Mouse (Mus musculus): Measurements from ENCODE around the gene Zfp583. TPM values are rescaled to one million over a fixed set of nuclear protein-coding genes. Genes with fewer than 3 reads are reported as not detected.
"Not testable (repeated sequence)": the region's sequence is repeated elsewhere in the genome, so short reads cannot be mapped to it uniquely, and the experiment has no call there.

The Zfp583 gene
- polyA plus RNA-seq (2012), result 0.02 TPM in 1 of 2 replicates, not detected in the other

DNA sequence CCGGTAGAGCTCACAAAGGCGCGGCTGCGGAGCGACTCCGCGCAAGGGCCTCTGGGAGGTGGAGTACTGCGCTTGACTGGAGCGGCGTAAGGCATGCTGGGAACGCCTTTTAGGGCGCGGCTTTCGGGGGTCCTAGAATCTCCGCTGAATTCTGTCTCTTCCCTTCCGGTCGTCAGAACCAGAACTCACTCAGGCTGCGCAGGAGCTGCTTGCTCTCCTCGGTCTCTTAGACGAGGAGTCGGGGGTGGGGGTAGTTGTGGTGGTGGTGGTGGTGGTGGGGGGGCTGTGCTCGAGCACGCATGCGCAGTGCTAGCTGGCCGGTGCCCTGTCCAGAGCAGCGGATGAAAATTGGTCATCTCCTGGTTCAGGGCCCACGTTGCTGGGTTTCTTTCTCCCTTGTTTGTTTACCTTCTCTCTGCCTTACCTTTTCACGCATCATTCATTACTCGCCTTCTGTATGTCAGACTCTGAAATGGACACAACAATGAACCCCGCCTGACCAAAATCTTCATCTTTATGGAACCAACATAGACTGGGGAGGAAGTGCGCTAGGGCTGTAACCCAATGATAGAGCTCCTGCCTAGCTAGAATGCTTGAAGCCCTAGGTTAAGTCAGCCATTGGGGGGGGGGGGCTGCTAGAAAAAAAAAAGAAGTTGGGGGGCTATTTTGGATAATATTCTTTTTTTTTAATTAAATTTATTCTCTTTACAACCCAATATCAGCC lies at the start of gene Zfp583:
Zfp583 (minus strand) TSS at position 53 of the 724 bp plus-strand sequence.
- Histone ChIP-seq H3K4me3 (replicated peaks) (peak within 1 kb of the TSS; percentile 67), H3K9me3 (ENCODE audit: control insufficient read depth, low read length) (no peaks in the 10 kb centered on the region)
- TF ChIP-seq TAL1 (IDR thresholded peaks at IDR 0.05; ENCODE audit: low read length), result no peak
- TF ChIP-seq GATA1 (IDR thresholded peaks at IDR 0.05; ENCODE audit: low read length), result no peak

GRCm38 (mm10) chr7:6378441-6378840 lies 47.4 kb upstream of the Zfp583 start:
- H3K4me3 ChIP-seq (replicated peaks), result no peak overlapping the region
- TF ChIP-seq GATA1 (IDR thresholded peaks at IDR 0.05; ENCODE audit: low read length) (no peak), TAL1 (IDR thresholded peaks at IDR 0.05; ENCODE audit: low read length) (no peak)
- H3K27me3 ChIP-seq (ENCODE audit: control insufficient read depth), result peaks cover 3% of the 10 kb centered on the region; the same call in 1 of the 2 replicates
- H3K4me1 ChIP-seq (ENCODE audit: control insufficient read depth), result peaks cover 17% of the 10 kb centered on the region
- no peaks in the 10 kb centered on the region for H3K9me3 ChIP-seq (ENCODE audit: control insufficient read depth, low read length)
- peaks cover 6% of the 10 kb centered on the region; the same call in 1 of the 2 replicates for H3K36me3 ChIP-seq (ENCODE audit: control insufficient read depth)

More for the DNA sequence above, at the start of gene Zfp583:
- H3K27me3 ChIP-seq (ENCODE audit: control insufficient read depth), result no peaks in the 10 kb centered on the region
- no peaks in the 10 kb centered on the region for H3K36me3 ChIP-seq (ENCODE audit: control insufficient read depth)
- H3K4me1 ChIP-seq (ENCODE audit: control insufficient read depth), result peaks cover 22% of the 10 kb centered on the region

GRCm38 (mm10) chr7:6372993-6373392 lies 41.9 kb upstream of the Zfp583 start:
- Histone ChIP-seq H3K27me3 (ENCODE audit: control insufficient read depth) (no peaks in the 10 kb centered on the region), H3K4me1 (ENCODE audit: control insufficient read depth) (peaks cover 10% of the 10 kb centered on the region; the same call in 1 of the 2 replicates), H3K4me3 (replicated peaks) (no peak overlapping the region), H3K36me3 (ENCODE audit: control insufficient read depth) (peaks cover 3% of the 10 kb centered on the region; the same call in 1 of the 2 replicates), H3K9me3 (ENCODE audit: control insufficient read depth, low read length) (no peaks in the 10 kb centered on the region)
- TF ChIP-seq GATA1 (IDR thresholded peaks at IDR 0.05; ENCODE audit: low read length), result no peak
- no peak for TF ChIP-seq TAL1 (IDR thresholded peaks at IDR 0.05; ENCODE audit: low read length)

- Histone ChIP-seq H3K27me3 (ENCODE audit: control insufficient read depth) (no peaks in the 10 kb centered on the region), H3K4me1 (ENCODE audit: control insufficient read depth) (peaks cover 34% of the 10 kb centered on the region), H3K36me3 (ENCODE audit: control insufficient read depth) (no peaks in the 10 kb centered on the region; the same call in 1 of the 2 replicates), H3K9me3 (ENCODE audit: control insufficient read depth, low read length) (peaks cover 4% of the 10 kb centered on the region), H3K4me3 (replicated peaks) (no peak overlapping the region)
- TF ChIP-seq TAL1 (IDR thresholded peaks at IDR 0.05; ENCODE audit: low read length) (no peak), GATA1 (IDR thresholded peaks at IDR 0.05; ENCODE audit: low read length) (no peak)
Observed at GRCm38 (mm10) chr7:6369460-6369859, 38.4 kb upstream of the Zfp583 start.

DNA sequence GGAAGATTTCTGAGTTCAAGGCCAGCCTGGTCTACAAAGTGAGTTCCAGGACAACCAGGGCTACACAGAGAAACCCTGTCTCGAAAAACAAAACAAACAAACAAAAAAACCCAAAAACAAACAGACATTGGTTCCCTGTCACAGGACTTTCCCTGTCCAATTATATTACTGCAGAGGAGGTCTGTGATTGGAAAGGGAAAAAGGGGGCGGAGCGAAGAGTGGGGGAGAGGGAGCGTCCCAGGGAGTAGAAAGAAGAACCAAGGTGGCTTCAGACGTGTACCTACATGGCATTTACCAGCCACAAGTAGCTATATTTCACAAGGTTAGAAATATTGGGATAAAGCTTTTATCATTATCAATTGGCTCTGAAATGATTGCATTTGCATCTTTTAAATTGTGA lies 37.1 kb upstream of the Zfp583 start:
- not testable (repeated sequence) for H3K36me3 ChIP-seq (ENCODE audit: control insufficient read depth); H3K27me3 ChIP-seq (ENCODE audit: control insufficient read depth); H3K4me3 ChIP-seq (replicated peaks); H3K9me3 ChIP-seq (ENCODE audit: control insufficient read depth, low read length)
- H3K4me1 ChIP-seq (ENCODE audit: control insufficient read depth), result peaks cover 47% of the 10 kb centered on the region

DNA sequence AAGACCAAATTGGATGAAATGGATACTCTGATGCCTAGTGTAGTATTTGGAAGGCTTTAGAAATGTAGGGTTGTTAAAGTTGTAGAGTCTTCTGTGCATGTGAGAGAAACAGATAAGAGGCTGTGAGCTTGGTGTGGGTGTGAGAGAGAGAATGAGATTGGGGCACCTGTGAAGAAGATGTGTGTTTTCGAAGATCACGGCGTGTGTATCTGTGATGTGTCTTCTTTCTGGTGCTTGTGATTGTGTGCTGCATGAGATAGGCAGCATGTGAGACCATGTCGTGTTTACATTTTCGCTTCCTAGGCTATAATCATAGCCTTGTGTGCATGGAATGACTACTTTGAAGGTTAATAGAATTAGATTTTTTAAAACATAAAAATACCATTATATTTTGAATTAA lies 36.1 kb upstream of the Zfp583 start:
- H3K4me3 ChIP-seq (replicated peaks), result no peak overlapping the region
- TF ChIP-seq TAL1 (IDR thresholded peaks at IDR 0.05; ENCODE audit: low read length) (no peak), GATA1 (IDR thresholded peaks at IDR 0.05; ENCODE audit: low read length) (no peak)
- no peaks in the 10 kb centered on the region for H3K27me3 ChIP-seq (ENCODE audit: control insufficient read depth)
- peaks cover 8% of the 10 kb centered on the region for H3K9me3 ChIP-seq (ENCODE audit: control insufficient read depth, low read length)
- H3K36me3 ChIP-seq (ENCODE audit: control insufficient read depth), result no peaks in the 10 kb centered on the region; the same call in 1 of the 2 replicates
- peaks cover 56% of the 10 kb centered on the region for H3K4me1 ChIP-seq (ENCODE audit: control insufficient read depth)

GRCm38 (mm10) chr7:6364761-6365160 lies 33.7 kb upstream of the Zfp583 start:
- Histone ChIP-seq H3K36me3 (ENCODE audit: control insufficient read depth) (no peaks in the 10 kb centered on the region; the same call in 1 of the 2 replicates), H3K4me3 (replicated peaks) (no peak overlapping the region), H3K4me1 (ENCODE audit: control insufficient read depth) (peaks cover 76% of the 10 kb centered on the region), H3K27me3 (ENCODE audit: control insufficient read depth) (no peaks in the 10 kb centered on the region), H3K9me3 (ENCODE audit: control insufficient read depth, low read length) (peaks cover 8% of the 10 kb centered on the region)
- TF ChIP-seq GATA1 (IDR thresholded peaks at IDR 0.05; ENCODE audit: low read length) (no peak), TAL1 (IDR thresholded peaks at IDR 0.05; ENCODE audit: low read length) (no peak)

DNA sequence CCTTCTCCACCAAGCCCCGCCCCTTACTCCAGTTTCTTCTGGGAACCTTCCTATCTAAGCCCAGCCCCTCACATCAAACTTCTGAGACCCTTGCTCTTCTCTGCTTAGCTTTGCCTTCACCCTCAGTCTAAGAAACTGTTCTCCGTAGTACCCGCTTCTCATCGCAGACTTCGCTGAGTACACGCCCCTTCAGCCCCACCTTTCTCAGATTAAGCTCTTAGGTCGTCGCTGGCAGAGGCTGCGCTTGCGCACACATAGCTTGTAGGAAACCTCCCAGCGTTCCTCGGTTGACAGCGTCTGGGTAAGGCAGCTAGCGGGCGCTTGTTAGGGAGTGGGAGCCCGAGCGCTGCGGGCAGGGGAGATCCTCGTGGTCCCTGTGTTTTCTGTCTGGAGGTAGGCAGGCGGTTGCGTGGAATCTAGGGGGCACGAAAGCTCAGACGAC lies 32.0 kb upstream of the Zfp583 start, which contains the start of gene Zfp78:
Zfp78 (plus strand) TSS at position 234 of the 442 bp plus-strand sequence.
- Histone ChIP-seq H3K27me3 (ENCODE audit: control insufficient read depth) (no peaks in the 10 kb centered on the region), H3K4me1 (ENCODE audit: control insufficient read depth) (peaks cover 68% of the 10 kb centered on the region), H3K36me3 (ENCODE audit: control insufficient read depth) (no peaks in the 10 kb centered on the region; the same call in 1 of the 2 replicates), H3K9me3 (ENCODE audit: control insufficient read depth, low read length) (peaks cover 8% of the 10 kb centered on the region), H3K4me3 (replicated peaks) (peak within 1 kb of the TSS; percentile 71)
- TF ChIP-seq GATA1 (IDR thresholded peaks at IDR 0.05; ENCODE audit: low read length), result no peak
- no peak for TF ChIP-seq TAL1 (IDR thresholded peaks at IDR 0.05; ENCODE audit: low read length)

DNA sequence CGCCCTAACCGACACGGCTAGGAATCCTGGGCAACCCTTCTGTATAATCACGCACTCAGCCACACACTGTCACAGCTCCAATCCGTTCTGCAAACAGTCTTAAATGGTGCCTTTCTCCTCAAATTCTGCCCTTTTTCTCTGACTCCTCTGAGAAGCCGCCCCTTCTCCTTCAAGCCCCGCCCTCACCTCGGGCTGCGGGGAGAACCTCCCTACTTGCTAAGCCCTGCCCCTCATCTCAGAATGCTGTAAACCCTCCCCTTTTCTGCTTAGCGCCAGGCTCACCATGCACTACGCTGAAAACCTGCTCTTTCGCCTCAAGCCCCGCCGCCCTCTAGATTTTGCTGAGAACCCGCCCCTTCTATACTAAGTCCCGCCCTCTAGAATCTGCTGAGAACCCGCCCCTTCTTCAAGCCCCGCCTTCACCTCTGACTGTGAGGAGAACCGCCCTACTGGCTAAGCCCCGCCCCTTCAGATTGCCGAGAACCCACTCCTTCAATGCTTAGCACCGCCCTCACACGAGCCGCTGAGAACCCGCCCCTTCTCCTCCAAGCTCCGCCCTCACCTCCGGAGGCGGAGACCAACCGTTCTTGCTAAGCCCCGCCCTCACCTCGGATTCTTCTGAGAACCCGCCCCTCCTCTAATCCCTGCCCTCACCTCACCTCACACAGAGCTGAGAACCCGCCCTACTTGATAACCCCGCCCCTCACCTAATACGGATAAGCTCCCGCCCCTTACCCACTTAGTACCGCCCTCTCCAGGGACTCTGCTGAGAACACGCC lies 31.4 kb upstream of the Zfp583 start:
- Histone ChIP-seq H3K27me3 (ENCODE audit: control insufficient read depth) (no peaks in the 10 kb centered on the region), H3K4me3 (replicated peaks) (peak overlapping the region; percentile 71), H3K36me3 (ENCODE audit: control insufficient read depth) (no peaks in the 10 kb centered on the region; the same call in 1 of the 2 replicates), H3K9me3 (ENCODE audit: control insufficient read depth, low read length) (peaks cover 8% of the 10 kb centered on the region), H3K4me1 (ENCODE audit: control insufficient read depth) (peaks cover 63% of the 10 kb centered on the region)
- TF ChIP-seq GATA1 (IDR thresholded peaks at IDR 0.05; ENCODE audit: low read length), result no peak
- TF ChIP-seq TAL1 (IDR thresholded peaks at IDR 0.05; ENCODE audit: low read length), result no peak
